Mouse (Mus musculus) left cerebral cortex, postnatal 36 days (tissue): ENCODE measurements around the gene Rasgef1a. TPM values are rescaled to one million over a fixed set of nuclear protein-coding genes. Genes with fewer than 3 reads are reported as not detected.

Experiments used
- DNase-seq, 2 experiments: peaks; one replicate each; pipeline ENCODE4 v3.0.0; 2021 to 2022; ENCODE audit warnings: low spot score in 2 of 2, mixed read lengths in 1 of 2
- intact Hi-C: fragments of 180-260 bp; cut with DNase I; formaldehyde crosslinking; loops from one replicate; pipeline ENCODE4 v1.15.1; 2025
- total RNA-seq, 2 experiments: library from RNA; stranded (reverse); gene quantifications; 2 replicates each; pipeline ENCODE4 v1.2.3; 2021

Rasgef1a gene
- total RNA-seq, 2 experiments from 2014 or later, result 208 to 212 TPM

GRCm38 (mm10) chr6:118019569-118019968 lies 8.3 kb downstream of the Rasgef1a start:
- intact Hi-C loops, result no loop called here
- DNase-seq, result peak; percentile 53 to 59

GRCm38 (mm10) chr6:118022898-118023635 lies 11.8 kb downstream of the Rasgef1a start:
- intact Hi-C loops, result no loop called here
- peak; percentile 71 to 83 for DNase-seq

- DNase-seq, result no peak
- intact Hi-C loops, result no loop called here
These were observed 15.8 kb downstream of the Rasgef1a start for GRCm38 (mm10) chr6:118027036-118027435.

GRCm38 (mm10) chr6:118031467-118031866 lies 20.2 kb downstream of the Rasgef1a start:
- intact Hi-C loops, result no loop called here
- no peak for DNase-seq

GRCm38 (mm10) chr6:118035639-118036038 lies 24.4 kb downstream of the Rasgef1a start:
- intact Hi-C loops, result no loop called here

GRCm38 (mm10) chr6:118036118-118036805 lies 25.0 kb downstream of the Rasgef1a start:
- DNase-seq, result no peak
- intact Hi-C loops, result no loop called here

More at GRCm38 (mm10) chr6:118035639-118036038, 24.4 kb downstream of the Rasgef1a start:
- DNase-seq, result no peak

GRCm38 (mm10) chr6:118036866-118037265 lies 25.6 kb downstream of the Rasgef1a start:
- no peak for DNase-seq

GRCm38 (mm10) chr6:118045180-118045579 lies 33.9 kb downstream of the Rasgef1a start:
- no peak for DNase-seq
- intact Hi-C loops, result loop anchor here (5.0 kb wide), 1 partner anchor 33 kb away; the partner anchor contains the start of gene Rasgef1a

More at GRCm38 (mm10) chr6:118036866-118037265, 25.6 kb downstream of the Rasgef1a start:
- intact Hi-C loops, result no loop called here

GRCm38 (mm10) chr6:118045892-118046291 lies 34.7 kb downstream of the Rasgef1a start:
- intact Hi-C loops, result loop anchor here (5.0 kb wide), 1 partner anchor 34 kb away; the partner anchor contains the start of gene Rasgef1a
- no peak for DNase-seq

- DNase-seq, result no peak
- intact Hi-C loops, result loop anchor here (5.0 kb wide), 1 partner anchor 34 kb away; the partner anchor contains the start of gene Rasgef1a
These were observed 35.3 kb downstream of the Rasgef1a start for GRCm38 (mm10) chr6:118046511-118046910.

GRCm38 (mm10) chr6:118046924-118047323 lies 35.7 kb downstream of the Rasgef1a start:
- intact Hi-C loops, result loop anchor here (5.0 kb wide), 1 partner anchor 35 kb away; the partner anchor contains the start of gene Rasgef1a

GRCm38 (mm10) chr6:118047811-118048505 lies 36.7 kb downstream of the Rasgef1a start:
- no peak for DNase-seq
- intact Hi-C loops, result loop anchor here (5.0 kb wide), 1 partner anchor 36 kb away; the partner anchor contains the start of gene Rasgef1a

More at GRCm38 (mm10) chr6:118046924-118047323, 35.7 kb downstream of the Rasgef1a start:
- DNase-seq, result no peak

- DNase-seq, result no peak
- intact Hi-C loops, result loop anchor here (5.0 kb wide), 1 partner anchor 37 kb away; the partner anchor contains the start of gene Rasgef1a
These were observed 38.5 kb downstream of the Rasgef1a start for GRCm38 (mm10) chr6:118049776-118050175.

- intact Hi-C loops, result no loop called here
These were observed 40.2 kb downstream of the Rasgef1a start for GRCm38 (mm10) chr6:118051474-118051873.

GRCm38 (mm10) chr6:118055209-118055608 lies 44.0 kb downstream of the Rasgef1a start:
- intact Hi-C loops, result no loop called here
- no peak for DNase-seq

More at GRCm38 (mm10) chr6:118051474-118051873, 40.2 kb downstream of the Rasgef1a start:
- DNase-seq, result no peak

GRCm38 (mm10) chr6:118061266-118061665 lies 50.0 kb downstream of the Rasgef1a start:
- intact Hi-C loops, result no loop called here
- DNase-seq, result no peak

- DNase-seq, result no peak
- intact Hi-C loops, result no loop called here
These were observed 52.0 kb downstream of the Rasgef1a start for GRCm38 (mm10) chr6:118063266-118063665.

GRCm38 (mm10) chr6:118064968-118065530 lies 53.8 kb downstream of the Rasgef1a start:
- no peak for DNase-seq

GRCm38 (mm10) chr6:118065837-118066198 lies 54.6 kb downstream of the Rasgef1a start:
- intact Hi-C loops, result loop anchor here (2.0 to 5.0 kb wide), 2 partner anchors 53 to 129 kb away; partner anchors contain the start of gene Fxyd4
- DNase-seq, result no peak

More at GRCm38 (mm10) chr6:118064968-118065530, 53.8 kb downstream of the Rasgef1a start:
- intact Hi-C loops, result loop anchor here (5.0 kb wide), 1 partner anchor 128 kb away; the partner anchor contains the start of gene Fxyd4
